Mouse (Mus musculus) midbrain, embryonic 10.5 days (tissue): ENCODE results near the gene Fam45a. TPM values are rescaled to one million over a fixed set of nuclear protein-coding genes. Genes with fewer than 3 reads are reported as not detected.

Experiments used
- DNase-seq: peaks from one replicate; pipeline ENCODE4 v3.0.0-alpha.2; 2017; ENCODE audit warnings: low spot score
- H3K27ac ChIP-seq: fragments of 300-500 bp; sonication (generic); replicated peaks from 2 replicates; pipeline ENCODE4 v1.5.1; 2016; ENCODE audit warnings: mild to moderate bottlenecking
- H3K27me3 ChIP-seq: fragments of 300-500 bp; sonication (generic); 2 replicates; pipeline ENCODE4 v1.6.1; 2016; ENCODE audit warnings: low read depth, mild to moderate bottlenecking; ENCODE audit not compliant: poor library complexity, severe bottlenecking
- H3K36me3 ChIP-seq: fragments of 300-500 bp; sonication (generic); 2 replicates; pipeline ENCODE4 v1.6.1; 2016; ENCODE audit warnings: mild to moderate bottlenecking, moderate library complexity
- H3K4me1 ChIP-seq: fragments of 300-500 bp; sonication (generic); 2 replicates; pipeline ENCODE4 v1.6.1; 2016
- H3K4me3 ChIP-seq: fragments of 300-500 bp; sonication (generic); 2 replicates; pipeline ENCODE4 v1.5.1; 2016; ENCODE audit warnings: mild to moderate bottlenecking, moderate library complexity
- H3K9me3 ChIP-seq: fragments of 300-500 bp; sonication (generic); replicated peaks from 2 replicates; pipeline ENCODE4 v1.6.1; 2016; ENCODE audit warnings: mild to moderate bottlenecking
- WGBS: fragments of 180-500 bp; shearing (Covaris S2); methylation state at CpG from one replicate; pipeline ENCODE4 v1.1.7; 2016; 5-methylcytosine and 5-hydroxymethylcytosine counted together
- polyA plus RNA-seq: library from polyadenylated mRNA; unstranded; fragments of >200 nt; fragmentation: Nextera tagmentation; extraction: Ambion mirVana; gene quantifications from 2 replicates; pipeline ENCODE4 v1.2.1, GENCODE M21; 2016

The Fam45a gene
- 32.9 and 37.4 TPM in 2 replicates for polyA plus RNA-seq

GRCm38 (mm10) chr19:60811098-60812035 is at the start of gene Fam45a:
Gene Fam45a (plus strand): TSS chr19:60811585.
- Histone ChIP-seq H3K36me3 (peaks cover 20% of the 10 kb centered on the region), H3K27ac (peak within 1 kb of the TSS; percentile 92), H3K9me3 (no peaks in the 10 kb centered on the region), H3K27me3 (no peaks in the 10 kb centered on the region), H3K4me1 (peaks cover 14% of the 10 kb centered on the region), H3K4me3 (peak within 1 kb of the TSS; percentile 81)
- 2% methylated on average over 45 of the region's 45 CpGs for WGBS
- DNase-seq: peak; percentile 93

- H3K27ac ChIP-seq: no peak overlapping the region
- no peaks in the 10 kb centered on the region for H3K27me3 ChIP-seq
- no peaks in the 10 kb centered on the region for H3K4me1 ChIP-seq
- no peak overlapping the region for H3K4me3 ChIP-seq
- WGBS: 95% methylated on average over 6 of the region's 6 CpGs
- no peaks in the 10 kb centered on the region for H3K9me3 ChIP-seq
- peaks cover 100% of the 10 kb centered on the region for H3K36me3 ChIP-seq
- DNase-seq: no peak
Observed at GRCm38 (mm10) chr19:60773366-60773765, 38.0 kb upstream of the Fam45a start.

GRCm38 (mm10) chr19:60782034-60782433 is 29.4 kb upstream of the Fam45a start:
- Histone ChIP-seq H3K36me3 (peaks cover 57% of the 10 kb centered on the region), H3K9me3 (no peaks in the 10 kb centered on the region), H3K27ac (no peak overlapping the region), H3K4me3 (no peak overlapping the region), H3K4me1 (peaks cover 17% of the 10 kb centered on the region), H3K27me3 (no peaks in the 10 kb centered on the region)
- WGBS: 91% methylated on average over 3 of the region's 3 CpGs
- no peak for DNase-seq

- peaks cover 38% of the 10 kb centered on the region for H3K4me1 ChIP-seq
- H3K27me3 ChIP-seq: no peaks in the 10 kb centered on the region
- H3K36me3 ChIP-seq: peaks cover 32% of the 10 kb centered on the region
- no peak overlapping the region for H3K4me3 ChIP-seq
- H3K27ac ChIP-seq: no peak overlapping the region
- 82% methylated on average over 1 of the region's 1 CpGs for WGBS
- no peaks in the 10 kb centered on the region for H3K9me3 ChIP-seq
- DNase-seq: no peak
Observed at GRCm38 (mm10) chr19:60784712-60785111, 26.7 kb upstream of the Fam45a start.

GRCm38 (mm10) chr19:60787465-60788150 is 23.8 kb upstream of the Fam45a start:
- Histone ChIP-seq H3K4me3 (peak overlapping the region; percentile 97; the same call in 1 of the 2 replicates), H3K9me3 (no peaks in the 10 kb centered on the region), H3K4me1 (peaks cover 38% of the 10 kb centered on the region), H3K27me3 (no peaks in the 10 kb centered on the region), H3K27ac (no peak overlapping the region), H3K36me3 (0 out of 2 replicates have a peak, but pooled peaks cover 4% of the 10 kb centered on the region)
- DNase-seq: no peak
- WGBS: 74% methylated on average over 2 of the region's 2 CpGs

GRCm38 (mm10) chr19:60788214-60788960 is 23.0 kb upstream of the Fam45a start:
- 0 out of 2 replicates have a peak, but pooled peaks cover 4% of the 10 kb centered on the region for H3K36me3 ChIP-seq
- H3K4me3 ChIP-seq: peak overlapping the region; percentile 97
- no peaks in the 10 kb centered on the region for H3K9me3 ChIP-seq
- H3K4me1 ChIP-seq: peaks cover 38% of the 10 kb centered on the region
- H3K27me3 ChIP-seq: no peaks in the 10 kb centered on the region
- no peak for DNase-seq
- no peak overlapping the region for H3K27ac ChIP-seq
- 52% methylated on average over 6 of the region's 6 CpGs for WGBS

GRCm38 (mm10) chr19:60789452-60789851 is 21.9 kb upstream of the Fam45a start:
- Histone ChIP-seq H3K9me3 (no peaks in the 10 kb centered on the region), H3K4me1 (peaks cover 34% of the 10 kb centered on the region), H3K4me3 (peak overlapping the region; percentile 97), H3K27me3 (no peaks in the 10 kb centered on the region), H3K27ac (peak overlapping the region; percentile 99), H3K36me3 (0 out of 2 replicates have a peak, but pooled peaks cover 2% of the 10 kb centered on the region)
- 4% methylated on average over 7 of the region's 7 CpGs for WGBS
- DNase-seq: no peak

GRCm38 (mm10) chr19:60789919-60790506 is 21.4 kb upstream of the Fam45a start:
- no peaks in the 10 kb centered on the region for H3K27me3 ChIP-seq
- peaks cover 34% of the 10 kb centered on the region for H3K4me1 ChIP-seq
- DNase-seq: peak; percentile 72
- H3K27ac ChIP-seq: peak overlapping the region; percentile 99
- H3K4me3 ChIP-seq: peak overlapping the region; percentile 97
- under 1% methylated on average over 58 of the region's 60 CpGs for WGBS
- H3K36me3 ChIP-seq: 0 out of 2 replicates have a peak, but pooled peaks cover 2% of the 10 kb centered on the region
- H3K9me3 ChIP-seq: no peaks in the 10 kb centered on the region

GRCm38 (mm10) chr19:60790551-60791161 is 20.7 kb upstream of the Fam45a start, which contains the start of gene Eif3a:
Gene Eif3a (minus strand): TSS chr19:60790658.
- under 1% methylated on average over 57 of the region's 57 CpGs for WGBS
- H3K27me3 ChIP-seq: no peaks in the 10 kb centered on the region
- H3K4me1 ChIP-seq: peaks cover 34% of the 10 kb centered on the region
- H3K4me3 ChIP-seq: peak within 1 kb of the TSS; percentile 97
- H3K9me3 ChIP-seq: no peaks in the 10 kb centered on the region
- peak within 1 kb of the TSS; percentile 99 for H3K27ac ChIP-seq
- H3K36me3 ChIP-seq: 0 out of 2 replicates have a peak, but pooled peaks cover 2% of the 10 kb centered on the region
- peak; percentile 94 for DNase-seq

GRCm38 (mm10) chr19:60791164-60791563 is 20.2 kb upstream of the Fam45a start:
- H3K27me3 ChIP-seq: no peaks in the 10 kb centered on the region
- no peak for DNase-seq
- no peaks in the 10 kb centered on the region for H3K9me3 ChIP-seq
- 0 out of 2 replicates have a peak, but pooled peaks cover 2% of the 10 kb centered on the region for H3K36me3 ChIP-seq
- peak overlapping the region; percentile 99 for H3K27ac ChIP-seq
- peaks cover 29% of the 10 kb centered on the region for H3K4me1 ChIP-seq
- 20% methylated on average over 9 of the region's 9 CpGs for WGBS
- peak overlapping the region; percentile 97 for H3K4me3 ChIP-seq

GRCm38 (mm10) chr19:60793170-60793707 is 18.1 kb upstream of the Fam45a start:
- H3K27me3 ChIP-seq: no peaks in the 10 kb centered on the region
- H3K27ac ChIP-seq: no peak overlapping the region
- H3K4me1 ChIP-seq: peaks cover 10% of the 10 kb centered on the region
- WGBS: 88% methylated on average over 2 of the region's 2 CpGs
- no peaks in the 10 kb centered on the region for H3K9me3 ChIP-seq
- no peak for DNase-seq
- H3K36me3 ChIP-seq: 0 out of 2 replicates have a peak, but pooled peaks cover 2% of the 10 kb centered on the region
- no peak overlapping the region for H3K4me3 ChIP-seq
